Mouse (Mus musculus): ENCODE measurements around the gene Crybg3.

Gene Crybg3

DNA sequence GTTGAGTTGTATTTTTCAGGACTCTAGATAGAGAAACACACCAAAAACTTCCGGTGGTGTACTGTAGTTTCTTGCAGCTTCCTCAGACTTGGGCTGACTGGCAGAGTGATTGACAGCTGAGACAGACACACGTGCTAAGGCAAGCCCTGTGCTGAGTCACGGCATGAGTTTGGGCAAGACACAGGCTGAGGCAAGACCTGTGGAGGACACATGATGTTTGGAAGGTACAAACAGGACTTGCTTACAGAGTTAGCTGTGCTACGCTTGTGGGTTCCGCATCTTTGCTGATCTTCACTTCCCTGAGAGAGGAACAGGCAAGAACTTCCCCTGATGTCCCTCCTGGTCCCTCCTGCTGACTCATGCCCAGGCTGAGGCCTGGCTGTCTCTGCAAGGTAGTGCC, 17.3 kb downstream of the Crybg3 start:
- no peak for DNase-seq (ENCODE audit: low spot score in 2 of 2)

DNA sequence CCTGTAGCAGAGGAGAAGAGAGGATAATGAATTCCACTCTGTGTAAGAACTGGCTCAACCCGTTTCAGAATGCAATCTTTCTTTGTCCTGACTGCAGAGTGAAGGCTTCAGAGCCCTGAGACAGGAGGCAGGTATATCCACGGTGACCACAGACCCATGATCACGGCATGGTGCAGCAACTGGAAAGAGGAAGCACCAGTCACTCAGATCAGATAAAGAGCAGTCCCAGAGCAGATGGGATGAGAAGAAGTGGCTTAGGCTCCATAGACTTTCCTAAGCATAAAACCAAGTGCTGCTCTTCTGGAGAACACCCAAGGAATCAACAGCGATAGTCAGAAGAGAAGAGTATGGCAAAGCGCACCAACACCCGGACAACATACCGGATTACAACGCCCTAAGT, 21.5 kb downstream of the Crybg3 start:
- DNase-seq (ENCODE audit: low spot score in 2 of 2) = no peak

DNA sequence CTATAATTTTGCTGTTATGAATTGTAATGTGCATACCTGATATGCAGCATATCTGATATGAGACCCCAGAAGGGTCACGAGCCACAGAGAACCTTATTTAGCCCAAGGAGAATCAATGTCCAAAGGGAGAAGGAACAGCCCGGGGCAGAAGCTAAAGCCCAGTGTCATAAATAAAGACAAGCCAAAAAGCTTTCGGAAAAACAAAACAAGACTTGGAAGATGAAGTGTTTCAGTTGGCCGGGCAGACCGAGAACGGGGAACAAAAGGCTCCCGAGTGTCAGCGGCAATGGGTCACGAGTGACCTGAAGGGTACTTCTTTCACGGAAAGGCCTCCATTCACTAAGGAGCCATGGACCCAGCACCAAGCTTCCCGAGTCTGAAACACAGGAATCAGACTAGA, 26.8 kb downstream of the Crybg3 start:
- no peak for DNase-seq (ENCODE audit: low spot score in 2 of 2)

DNA sequence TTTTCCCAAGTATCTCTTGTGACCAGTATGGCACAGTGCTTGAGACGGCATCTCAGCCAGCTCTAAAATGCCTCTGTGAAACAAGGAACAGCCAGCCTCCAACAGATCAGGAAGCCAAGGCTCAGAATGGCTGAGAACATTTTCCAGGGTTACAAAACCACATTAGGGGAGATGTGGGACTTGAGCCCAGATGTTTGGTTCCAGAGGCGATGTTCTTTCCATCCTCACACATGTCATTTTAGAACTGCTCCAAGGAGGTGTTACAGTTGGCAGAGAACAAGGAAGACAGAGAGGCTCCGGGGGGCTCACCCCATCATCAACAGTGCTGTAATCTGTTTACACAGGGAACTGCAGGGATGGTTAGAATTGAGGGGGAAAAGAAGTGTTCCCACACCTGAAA, 28.1 kb downstream of the Crybg3 start:
- no peak for DNase-seq (ENCODE audit: low spot score in 2 of 2)

DNA sequence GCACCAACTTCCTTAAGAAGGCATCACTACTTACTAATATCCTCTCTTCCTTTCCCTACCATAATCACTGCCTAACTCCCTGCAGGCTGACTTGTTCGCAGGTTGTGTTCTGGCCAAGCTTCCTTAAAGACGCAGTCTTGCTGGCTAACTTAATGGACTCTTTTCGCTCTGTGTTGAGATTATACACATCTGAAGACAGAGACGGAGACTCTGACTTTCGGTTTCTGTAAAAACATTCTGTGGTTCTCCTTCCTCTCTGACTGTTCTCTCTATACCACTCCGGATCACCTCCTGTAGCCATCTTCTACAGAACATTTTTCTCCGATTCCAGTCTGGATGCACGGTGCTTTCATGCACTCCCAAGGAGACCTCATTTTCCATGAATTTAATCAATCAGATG, 30.0 kb downstream of the Crybg3 start:
- DNase-seq (ENCODE audit: low spot score in 2 of 2) = no peak

DNA sequence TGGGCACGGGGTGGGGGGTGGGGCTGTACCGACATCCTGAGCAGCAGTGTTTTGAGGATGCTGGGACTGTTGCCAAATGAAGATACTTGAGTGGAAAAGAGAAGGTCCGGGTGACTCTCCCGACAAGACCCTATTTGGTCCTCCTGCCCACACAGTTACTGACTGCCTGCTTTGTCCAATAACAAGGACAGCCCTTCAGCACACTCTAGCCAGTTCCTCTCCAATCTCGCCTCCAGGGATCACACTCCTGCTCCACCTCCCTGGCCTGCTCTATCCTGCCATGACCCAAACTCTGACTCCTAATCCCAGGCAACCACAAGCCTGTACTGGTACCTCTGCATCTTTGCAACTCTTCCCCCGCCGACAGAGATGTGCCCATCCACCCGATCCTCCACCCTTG, 30.9 kb downstream of the Crybg3 start:
- DNase-seq (ENCODE audit: low spot score in 2 of 2) = no peak

DNA sequence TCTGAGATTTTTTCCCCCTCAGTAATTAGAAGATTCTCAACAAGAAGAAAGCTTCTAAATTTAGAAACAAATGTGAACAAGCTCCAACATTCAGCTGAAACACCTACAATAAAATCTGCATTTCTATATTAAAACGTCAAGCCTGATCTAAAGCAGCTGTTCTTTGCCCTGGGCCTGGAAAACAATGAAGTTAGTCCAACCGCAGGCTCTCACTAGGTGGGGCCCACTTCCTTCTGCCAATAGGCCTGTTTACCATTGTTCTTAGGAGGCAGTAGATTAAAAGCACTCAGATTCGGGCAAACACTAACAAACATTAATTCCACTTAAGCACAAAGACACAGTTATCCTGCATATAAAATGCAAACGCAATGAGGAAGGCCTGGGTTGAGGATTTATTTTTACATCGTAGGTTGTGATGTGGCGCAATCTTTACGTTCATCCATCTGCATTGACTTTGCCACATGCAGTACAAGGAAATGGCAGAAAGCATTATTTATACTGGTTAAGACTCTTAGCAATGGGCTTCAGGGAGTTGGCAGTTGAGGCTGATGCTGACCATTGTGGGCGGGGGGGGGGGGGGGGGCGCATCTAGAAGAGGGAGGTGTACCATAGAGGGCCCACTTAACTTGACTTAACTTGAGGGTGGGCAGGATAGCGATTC, 32.9 kb downstream of the Crybg3 start:
- DNase-seq (ENCODE audit: low spot score in 2 of 2) = no peak

DNA sequence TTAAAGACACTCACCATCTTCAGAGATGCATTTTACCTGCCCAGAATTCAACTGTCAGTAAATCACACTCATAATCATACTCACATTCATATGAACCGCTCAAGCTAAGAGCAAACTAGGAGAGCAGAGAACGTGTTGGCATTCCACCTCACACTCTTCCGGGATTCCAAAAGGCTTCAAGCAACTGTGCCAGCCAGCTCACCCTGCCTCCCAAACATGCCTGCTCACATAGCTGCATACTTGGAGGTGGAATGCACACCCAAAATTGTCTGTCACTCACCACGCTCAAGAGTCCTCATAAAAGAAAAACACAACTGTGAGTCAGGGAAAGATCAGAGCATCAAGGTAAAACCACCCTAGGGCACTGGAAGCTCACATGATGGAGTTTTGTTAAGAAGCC, 34.3 kb downstream of the Crybg3 start:
- DNase-seq (ENCODE audit: low spot score in 2 of 2) = no peak

DNA sequence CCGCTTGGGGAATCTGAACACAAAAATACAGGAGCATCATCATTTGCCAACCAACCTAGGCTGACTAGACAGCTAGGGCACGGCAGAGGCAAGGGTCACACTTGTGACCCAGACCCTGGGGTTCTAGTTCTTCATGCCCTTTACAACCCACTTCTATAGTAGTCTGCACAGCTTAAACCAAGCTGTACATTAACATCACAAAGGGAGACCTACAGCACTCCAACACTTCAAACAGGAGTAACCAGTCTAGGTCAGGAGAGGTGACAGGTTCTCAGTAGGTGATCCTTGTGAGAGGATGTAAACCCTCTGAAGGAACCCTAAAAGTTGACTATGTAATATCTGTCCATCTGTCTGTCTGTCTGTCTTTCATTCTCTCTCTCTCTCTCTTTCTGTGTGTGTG, 35.1 kb downstream of the Crybg3 start:
- no peak for DNase-seq (ENCODE audit: low spot score in 2 of 2)

DNA sequence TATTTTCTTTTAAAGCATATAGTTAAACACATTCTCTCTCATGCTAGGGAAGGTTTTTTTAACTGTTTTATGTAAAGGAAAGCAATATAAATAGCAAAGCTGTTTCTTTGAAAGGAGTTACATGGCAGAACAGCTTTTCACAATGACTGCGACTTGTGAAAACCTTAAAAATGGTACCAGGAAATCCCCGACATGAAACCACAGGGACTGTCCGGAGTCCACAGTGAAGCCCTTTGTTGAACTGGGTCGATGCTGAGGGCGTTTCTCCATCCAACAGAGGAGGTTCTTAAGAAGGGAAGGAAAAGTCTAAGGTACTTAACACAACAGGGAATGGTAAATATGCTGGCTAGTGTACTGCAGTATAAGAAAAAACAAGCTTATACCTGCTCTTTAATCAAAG, 36.8 kb downstream of the Crybg3 start:
- DNase-seq (ENCODE audit: low spot score in 2 of 2) = no peak

DNA sequence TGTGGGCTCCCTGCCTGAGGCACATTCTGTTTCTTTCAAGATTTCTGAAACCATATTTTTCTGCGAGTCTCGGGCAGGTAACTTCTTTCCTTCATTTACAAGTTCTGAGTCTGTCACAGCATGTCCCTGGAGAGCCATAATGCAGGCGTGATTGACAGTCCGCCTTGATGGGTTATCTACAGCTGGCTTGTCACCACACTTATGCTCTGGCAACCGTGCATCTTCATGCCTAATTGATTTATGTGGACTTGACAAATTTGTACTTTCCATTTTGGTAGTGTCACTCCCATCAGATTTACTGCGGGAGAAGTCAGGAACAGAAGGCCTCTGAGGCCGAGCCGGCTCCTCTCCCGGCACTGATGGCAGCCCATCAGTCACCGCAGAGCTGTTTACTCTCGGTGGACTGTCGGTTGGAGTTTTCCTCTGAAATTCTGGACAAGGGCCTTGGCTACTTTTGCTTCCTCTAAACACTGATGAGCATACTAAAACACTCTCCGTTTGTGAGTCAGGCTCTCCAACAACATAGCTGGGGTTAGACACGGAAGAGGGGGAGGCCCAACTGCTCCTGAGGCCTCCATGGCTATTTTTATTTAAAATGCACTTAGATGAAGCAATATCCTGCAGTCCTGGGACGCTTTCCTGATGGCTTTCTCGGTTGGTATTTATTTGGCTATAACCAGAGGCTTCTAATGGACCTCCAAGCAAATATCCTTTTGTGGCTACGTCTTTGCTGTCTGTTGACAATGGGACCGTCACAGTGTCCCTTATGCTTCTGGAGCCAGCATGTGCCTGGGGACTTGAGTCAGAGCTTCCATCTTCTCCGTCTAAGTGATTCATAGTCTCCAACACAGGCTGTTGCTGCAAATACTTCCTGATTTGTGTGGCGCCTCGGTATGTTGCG, 41.2 kb downstream of the Crybg3 start:
- no peak for DNase-seq (ENCODE audit: low spot score in 2 of 2)

DNA sequence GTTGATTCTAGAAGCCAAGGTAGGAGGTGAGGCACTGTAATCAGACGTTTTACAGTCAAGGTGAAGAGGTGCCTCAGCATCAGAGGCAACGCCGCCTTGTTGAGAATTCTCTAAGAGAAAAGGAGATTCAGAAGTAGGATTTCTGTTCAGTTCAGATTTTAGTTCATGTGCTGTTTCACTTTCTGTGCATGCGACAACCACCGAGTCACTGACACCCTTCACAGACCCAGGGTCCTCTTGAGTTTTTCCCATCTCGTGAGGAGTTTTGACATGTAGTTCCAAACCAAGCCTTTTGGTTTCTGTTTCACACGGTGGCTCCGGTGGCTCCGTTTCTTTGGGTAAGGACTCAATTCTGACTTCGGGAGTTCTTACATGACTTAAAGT, 41.9 kb downstream of the Crybg3 start:
- no peak for DNase-seq (ENCODE audit: low spot score in 2 of 2)

DNA sequence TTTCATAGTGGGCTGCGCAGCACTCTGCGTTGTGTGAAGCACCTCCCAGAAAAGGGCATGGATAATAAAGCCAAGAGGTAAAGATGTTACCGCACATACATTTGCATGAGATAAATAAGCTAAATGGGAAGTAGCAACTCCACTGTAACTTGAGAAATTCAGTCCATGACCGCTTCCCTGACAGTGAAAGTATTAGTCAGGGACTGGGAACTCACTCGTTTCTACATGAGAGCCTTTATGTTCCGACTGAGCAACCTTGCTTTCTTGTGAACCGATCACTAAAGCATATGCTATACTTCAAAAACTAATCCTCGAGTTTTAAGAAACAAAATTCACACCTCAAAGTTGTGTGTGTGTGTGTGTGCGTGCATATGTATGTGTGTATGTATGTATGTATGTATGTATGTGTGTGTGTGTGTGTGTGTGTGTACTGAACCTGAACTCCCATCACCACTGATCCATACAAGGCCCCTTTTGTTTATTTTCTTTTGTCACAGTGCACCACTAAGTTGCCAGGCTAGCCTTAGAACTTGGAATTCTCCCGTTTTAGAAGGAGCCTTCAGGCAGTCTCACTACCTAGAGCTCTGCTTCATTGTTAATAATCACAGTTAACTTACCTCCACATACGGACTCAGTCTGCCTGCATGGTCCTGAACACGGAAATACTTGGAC, 47.2 kb downstream of the Crybg3 start:
- DNase-seq (ENCODE audit: low spot score in 2 of 2) = no peak

DNA sequence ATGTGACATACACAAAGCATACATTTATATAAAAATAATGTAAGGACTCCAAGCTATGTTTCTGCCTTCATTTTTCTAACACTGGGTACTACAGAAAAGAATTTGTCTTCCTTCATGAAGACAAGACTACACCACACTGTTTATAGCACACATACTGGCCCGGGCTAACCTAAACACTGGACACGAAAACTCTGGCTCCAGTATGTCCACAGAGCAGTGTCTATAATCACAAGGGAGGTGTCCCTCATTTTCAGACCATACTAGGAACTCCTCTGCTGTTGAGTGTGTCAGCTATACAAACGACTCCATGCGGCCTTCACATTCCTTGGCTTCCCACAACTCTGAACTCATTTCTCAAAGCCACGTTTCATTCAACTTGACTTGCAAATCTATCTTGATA, 49.3 kb downstream of the Crybg3 start:
- DNase-seq (ENCODE audit: low spot score in 2 of 2) = no peak

DNA sequence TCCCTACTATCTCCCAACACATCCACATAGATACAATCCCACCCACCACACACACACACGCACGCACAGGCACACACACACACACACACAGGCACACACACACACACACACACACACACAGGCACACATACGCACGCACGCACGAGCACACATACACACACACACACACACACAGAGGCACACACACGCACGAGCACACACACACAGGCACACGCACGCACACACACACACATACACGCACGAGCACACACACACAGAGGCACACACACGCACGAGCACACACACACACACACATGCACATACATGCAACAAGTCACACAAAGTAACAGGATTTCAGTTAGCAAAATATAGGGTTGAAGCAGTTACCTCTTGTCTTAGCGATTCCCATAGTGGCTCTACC, 51.1 kb downstream of the Crybg3 start:
- no peak for DNase-seq (ENCODE audit: low spot score in 2 of 2)

DNA sequence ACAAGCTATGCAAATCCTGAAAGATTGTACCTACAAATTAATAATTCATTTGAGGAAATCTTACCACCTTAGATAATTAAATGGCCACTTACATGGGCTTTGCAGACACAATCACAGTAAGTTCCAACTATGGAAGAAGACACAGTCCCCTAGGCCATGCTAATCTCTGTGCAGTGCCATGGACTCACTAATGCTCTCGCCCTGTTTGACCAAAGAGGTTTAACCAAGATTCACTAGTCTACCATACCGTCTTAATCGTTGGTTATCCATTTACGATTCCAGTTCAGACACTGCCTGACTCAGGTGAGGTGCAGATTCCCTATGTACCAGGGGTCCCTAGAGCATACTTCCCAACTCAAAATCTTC, 52.2 kb downstream of the Crybg3 start:
- no peak for DNase-seq (ENCODE audit: low spot score in 2 of 2)

DNA sequence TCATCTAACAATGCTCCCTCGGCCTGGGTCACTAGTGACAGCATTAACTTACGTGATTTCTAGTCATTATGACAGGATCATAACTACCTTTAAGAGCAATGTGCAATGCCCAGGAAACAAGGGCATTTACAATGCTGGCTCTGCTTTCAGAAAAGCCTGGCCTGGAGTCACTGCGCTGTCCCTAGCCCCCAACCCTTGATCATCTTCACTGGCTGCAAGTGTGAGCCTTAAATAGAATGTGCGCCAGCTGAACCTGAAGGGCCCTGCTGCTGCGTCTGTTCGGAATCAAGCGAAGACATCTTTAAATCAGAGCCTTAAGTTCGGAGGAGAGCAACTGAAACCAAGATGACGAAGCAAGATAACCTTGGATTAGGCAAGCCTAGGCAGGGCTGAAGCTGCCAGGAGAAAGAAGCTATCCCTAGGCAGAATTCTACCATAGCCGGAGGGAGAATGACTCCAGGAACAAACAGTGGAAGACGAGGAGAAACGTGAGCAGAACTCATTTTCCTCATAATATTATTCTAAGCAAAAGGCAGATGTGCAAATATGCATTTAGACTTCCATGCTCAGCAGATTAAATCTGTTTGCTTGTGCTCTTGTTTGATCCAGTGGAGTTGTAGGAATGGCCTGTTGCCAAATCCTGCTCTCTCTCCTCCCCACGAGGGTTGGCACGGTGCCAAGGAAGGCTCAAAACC, 52.7 kb downstream of the Crybg3 start:
- DNase-seq (ENCODE audit: low spot score in 2 of 2) = peak; percentile 30 to 64

DNA sequence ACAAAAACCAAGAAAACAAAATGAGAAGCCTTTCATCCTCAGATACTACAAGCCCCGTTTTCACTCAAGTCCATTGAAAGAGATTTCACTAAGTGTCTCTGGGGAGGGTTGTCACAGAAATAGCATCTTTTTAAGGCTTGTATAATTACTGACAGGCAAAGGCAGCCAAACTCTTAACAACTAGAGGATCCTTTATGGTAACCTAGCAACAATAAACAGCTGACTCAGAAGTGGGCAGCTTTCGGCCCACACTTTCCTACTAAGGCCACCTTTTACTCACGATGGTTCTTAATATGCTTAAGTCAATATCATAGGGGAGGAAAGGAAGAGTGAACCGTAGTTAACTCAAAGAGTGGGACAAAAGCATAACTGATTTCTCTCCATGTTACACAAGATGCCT, 53.3 kb downstream of the Crybg3 start:
- DNase-seq (ENCODE audit: low spot score in 2 of 2) = no peak

DNA sequence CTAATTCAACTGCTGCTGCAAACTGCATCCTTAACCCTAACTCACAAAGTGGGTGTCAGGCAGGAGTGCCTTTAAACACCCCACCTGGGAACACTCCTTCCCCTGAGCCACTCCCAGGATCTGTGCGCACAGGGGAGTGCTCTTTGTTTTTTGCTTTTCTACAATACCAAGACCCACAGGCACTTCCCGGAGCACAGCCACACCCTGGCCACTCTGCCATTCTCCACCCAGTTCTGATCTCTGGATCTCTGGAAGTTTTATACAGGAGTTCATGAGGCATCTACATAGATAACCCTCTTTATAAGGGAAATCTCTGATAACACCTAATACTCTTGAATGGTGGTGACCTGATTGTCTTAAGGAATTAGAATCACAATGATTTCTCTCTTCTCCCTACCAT, 55.4 kb downstream of the Crybg3 start:
- no peak for DNase-seq (ENCODE audit: low spot score in 2 of 2)

DNA sequence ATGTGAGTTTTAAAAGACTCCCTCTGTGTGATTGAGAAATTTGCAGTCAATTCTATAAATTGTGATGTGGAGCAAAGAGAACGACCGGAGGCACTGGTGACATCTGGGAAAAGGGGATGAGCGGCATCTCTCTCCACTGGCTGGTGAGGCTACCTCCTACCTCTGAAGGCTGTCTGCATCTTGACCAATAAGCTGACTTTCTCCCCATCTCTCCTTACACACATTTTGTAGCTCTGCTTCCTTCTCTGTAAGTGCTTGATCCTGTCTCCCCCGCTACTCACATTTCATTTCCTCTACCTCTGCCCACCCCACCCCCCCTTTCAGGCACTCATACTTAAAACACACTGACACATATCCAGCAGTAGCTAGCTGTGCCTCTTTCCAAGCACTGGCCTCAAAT, 59.4 kb downstream of the Crybg3 start:
- no peak for DNase-seq (ENCODE audit: low spot score in 2 of 2)

DNA sequence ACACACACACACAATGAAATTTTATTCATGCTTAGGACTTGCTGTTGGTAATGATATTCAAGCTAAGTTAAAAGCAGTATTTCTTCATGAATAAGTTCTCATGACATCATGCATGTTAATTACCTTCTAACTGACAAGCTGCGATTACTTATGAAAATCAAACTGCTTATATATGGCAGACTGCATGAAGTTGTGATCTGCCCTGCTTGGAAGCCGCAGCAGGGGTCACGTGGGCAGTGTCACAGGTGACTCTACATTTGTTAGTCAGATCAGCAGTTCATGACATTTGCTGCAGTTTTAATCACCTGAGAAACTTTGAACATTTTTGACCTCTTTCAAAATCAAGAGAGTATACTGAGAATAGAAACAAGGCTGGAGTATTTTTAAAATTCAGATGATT, 59.8 kb downstream of the Crybg3 start:
- DNase-seq (ENCODE audit: low spot score in 2 of 2) = no peak

DNA sequence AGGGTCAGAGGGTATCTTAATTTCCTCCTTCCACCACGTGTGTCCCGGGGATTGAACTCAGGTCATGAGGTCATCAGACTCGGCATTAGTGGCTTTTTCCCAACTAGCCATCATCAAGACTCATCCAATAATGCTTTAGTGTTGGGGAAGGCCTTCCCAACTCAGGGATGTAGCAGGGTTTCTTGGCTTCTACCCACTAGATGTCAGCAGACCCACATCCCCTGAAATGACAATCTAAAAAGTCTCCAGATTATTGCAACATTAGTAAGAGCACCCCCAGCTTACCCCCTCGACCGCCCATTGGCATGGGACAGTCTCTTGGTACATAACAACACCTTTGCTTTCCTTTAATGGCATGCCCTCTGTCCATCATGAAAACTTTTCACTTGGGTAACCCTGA, 65.1 kb downstream of the Crybg3 start:
- no peak for DNase-seq (ENCODE audit: low spot score in 2 of 2)

Measured in cerebellum, postnatal 4 days (tissue).